Mouse (Mus musculus) cortical plate, adult 2 months (tissue): ENCODE measurements around the gene Polr3e.

Experiments used
- CTCF ChIP-seq: fragments of 200-500 bp; IDR thresholded peaks from 2 replicates; pipeline ENCODE4 v1.5.1; 2011; ENCODE audit warnings: mild to moderate bottlenecking, control low read depth, low read length; ENCODE audit not compliant: insufficient read depth; ENCODE audit errors: extremely low read depth
- POLR2A ChIP-seq: fragments of 200-500 bp; IDR thresholded peaks from 2 replicates; pipeline ENCODE4 v1.6.1; 2011; ENCODE audit warnings: mild to moderate bottlenecking, low read length, control low read depth; ENCODE audit not compliant: insufficient read depth; ENCODE audit errors: extremely low read depth

DNA sequence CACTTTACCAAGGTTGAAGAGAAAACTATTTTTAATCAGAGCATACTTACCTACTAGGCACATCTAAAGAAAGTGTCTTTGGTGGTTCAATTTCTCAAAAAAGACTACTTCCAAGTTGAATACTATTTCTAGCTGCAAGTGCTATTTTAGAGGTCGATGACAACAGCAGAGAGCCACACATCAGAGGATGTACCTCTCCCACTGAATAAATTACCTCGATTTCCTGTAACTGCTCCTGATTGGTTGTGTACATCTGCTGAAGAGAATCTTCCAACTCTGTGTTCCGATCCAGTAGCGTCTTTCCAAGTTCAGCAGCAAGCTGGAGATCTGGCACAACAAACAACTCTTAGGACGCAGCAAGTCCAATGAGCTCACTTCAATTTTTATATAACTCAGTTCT, 52.6 kb downstream of the Polr3e start:
- TF ChIP-seq CTCF = no peak
- TF ChIP-seq POLR2A = no peak
